In the genomic region with DNA sequence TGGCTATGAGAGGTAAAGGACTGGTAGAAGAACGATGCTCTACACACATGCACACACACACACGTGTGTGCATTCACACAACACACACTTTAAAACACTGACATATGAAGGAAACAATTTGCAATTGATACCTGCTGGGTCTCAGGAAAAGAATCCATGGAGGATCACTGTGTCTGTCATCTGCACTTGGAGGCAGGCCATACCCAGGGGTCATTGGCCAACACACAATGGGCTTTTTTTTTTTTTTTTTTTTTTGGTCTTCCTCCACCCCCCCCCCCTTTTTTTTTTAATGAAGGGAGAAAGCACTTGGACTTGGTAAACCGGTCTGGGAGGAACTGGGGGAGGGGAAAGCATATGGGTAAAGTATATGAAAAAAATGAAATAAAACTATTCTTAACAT, we compare ENCODE assay signal across 21 mouse cellular contexts. TPM values are rescaled to one million over a fixed set of nuclear protein-coding genes. Genes with fewer than 3 reads are reported as not detected.
"Had no signal": no experiment of that assay in that cellular context is flagged by ENCODE, and none has a peak within 500 bp of the region (broad histone marks: within the 10 kb centered on the region; RNA-seq: fewer than 3 reads in every experiment).

No protein-coding gene starts in this region.

- H3K27me3 ChIP-seq: limb, embryonic 15.5 days; midbrain, embryonic 15.5 days; neural tube, embryonic 12.5 days; neural tube, embryonic 15.5 days had no signal

- DNase-seq: kidney, postnatal 14 days; kidney, postnatal 4 days; liver, postnatal 0 days; lung, embryonic 14.5 days; right cerebral cortex, adult 18-20 months; right cerebral cortex, postnatal 14 days; right cerebral cortex, postnatal 4 days; thymus, adult 2 months; thymus, postnatal 14 days; thymus, postnatal 4 days had no signal

- H3K4me3 ChIP-seq: limb, embryonic 15.5 days; midbrain, embryonic 12.5 days; midbrain, embryonic 15.5 days; neural tube, embryonic 12.5 days; neural tube, embryonic 15.5 days had no signal

- H3K9ac ChIP-seq: limb, embryonic 15.5 days; liver, embryonic 14.5 days; liver, postnatal 0 days; lung, embryonic 14.5 days; midbrain, embryonic 12.5 days; midbrain, embryonic 15.5 days; neural tube, embryonic 12.5 days; neural tube, embryonic 15.5 days had no signal

- H3K27ac ChIP-seq: limb, embryonic 15.5 days; liver, embryonic 14.5 days; macrophage; midbrain, embryonic 12.5 days; midbrain, embryonic 15.5 days; neural tube, embryonic 12.5 days; neural tube, embryonic 15.5 days; stomach, postnatal 0 days had no signal

- H3K9me3 ChIP-seq: limb, embryonic 15.5 days; midbrain, embryonic 12.5 days; midbrain, embryonic 15.5 days; neural tube, embryonic 12.5 days; neural tube, embryonic 15.5 days had no signal

- ATAC-seq: liver, postnatal 0 days; lung, postnatal 0 days; midbrain, embryonic 15.5 days had no signal

- H3K4me2 ChIP-seq: limb, embryonic 15.5 days; liver, embryonic 11.5 days; lung, embryonic 14.5 days; midbrain, embryonic 12.5 days; midbrain, embryonic 15.5 days; neural tube, embryonic 12.5 days; neural tube, embryonic 15.5 days had no signal

- H3K36me3 ChIP-seq: midbrain, embryonic 15.5 days had no signal

RNA-seq across cellular contexts. Expression of gene BC034090, which starts 36.4 kb away (rescaled TPM):
- total RNA-seq: megakaryocyte, adult 5-6 weeks had no signal
- polyA plus RNA-seq: macrophage had no signal
